Mouse (Mus musculus) left cerebral cortex, postnatal 25 days (tissue): ENCODE data around the gene Pfdn4. TPM values are rescaled to one million over a fixed set of nuclear protein-coding genes. Genes with fewer than 3 reads are reported as not detected.

ENCODE experiments used
- DNase-seq, 2 experiments: peaks; one replicate each; pipeline ENCODE4 v3.0.0; 2022; ENCODE audit warnings: low spot score in 2 of 2, mixed read lengths in 1 of 2
- intact Hi-C: fragments of 180-260 bp; cut with DNase I; formaldehyde crosslinking; loops from one replicate; pipeline ENCODE4 v1.15.1; 2025
- total RNA-seq, 2 experiments: library from RNA; stranded (reverse); gene quantifications; 2 replicates each; pipeline ENCODE4 v1.2.3; 2021

Pfdn4 gene
- total RNA-seq, 2 experiments from 2014 or later: 29.4 to 31.0 TPM

- intact Hi-C loops: loop anchor here (5.0 kb wide), 1 partner anchor 363 kb away; no protein-coding TSS in a partner anchor
- DNase-seq: no peak
Observed at GRCm38 (mm10) chr2:170494784-170495710, 1.2 kb upstream of the Pfdn4 start.

- intact Hi-C loops: loop anchor here (5.0 kb wide), 1 partner anchor 365 kb away; no protein-coding TSS in a partner anchor
- no peak for DNase-seq
Observed at GRCm38 (mm10) chr2:170497091-170497566, 901 bp downstream of the Pfdn4 start, which contains the start of gene Cyp24a1. TSS of gene Cyp24a1 (minus strand) at chr2:170497145.

GRCm38 (mm10) chr2:170498011-170498410, 1.8 kb downstream of the Pfdn4 start:
- intact Hi-C loops: loop anchor here (5.0 kb wide), 1 partner anchor 366 kb away; no protein-coding TSS in a partner anchor
- DNase-seq: no peak

GRCm38 (mm10) chr2:170503343-170503742, 7.1 kb downstream of the Pfdn4 start:
- intact Hi-C loops: no loop called here
- DNase-seq: no peak

GRCm38 (mm10) chr2:170503983-170504382, 7.8 kb downstream of the Pfdn4 start:
- DNase-seq: no peak
- intact Hi-C loops: no loop called here

- intact Hi-C loops: loop anchor here (1.0 to 5.0 kb wide), 4 partner anchors 56 to 405 kb away; no protein-coding TSS in a partner anchor
- peak; percentile 86 to 89 for DNase-seq
Observed at GRCm38 (mm10) chr2:170507734-170508133, 11.5 kb downstream of the Pfdn4 start.

- peak; percentile 93 for DNase-seq
- intact Hi-C loops: loop anchor here (5.0 kb wide), 2 partner anchors 392 to 407 kb away; no protein-coding TSS in a partner anchor
Observed at GRCm38 (mm10) chr2:170508821-170509220, 12.6 kb downstream of the Pfdn4 start.

- intact Hi-C loops: no loop called here
- peak; percentile 91 to 96 for DNase-seq
Observed at GRCm38 (mm10) chr2:170511073-170511891, 15.1 kb downstream of the Pfdn4 start.

- DNase-seq: no peak
- intact Hi-C loops: no loop called here
Observed at GRCm38 (mm10) chr2:170513756-170514155, 17.5 kb downstream of the Pfdn4 start.

- intact Hi-C loops: loop anchor here (1.0 to 5.0 kb wide), 3 partner anchors 76 to 1697 kb away; no protein-coding TSS in a partner anchor
- DNase-seq: peak; percentile 59 to 72
Observed at GRCm38 (mm10) chr2:170520321-170520971, 24.2 kb downstream of the Pfdn4 start.

GRCm38 (mm10) chr2:170526513-170526912, 30.3 kb downstream of the Pfdn4 start:
- no peak for DNase-seq
- intact Hi-C loops: no loop called here

GRCm38 (mm10) chr2:170528061-170528460, 31.8 kb downstream of the Pfdn4 start:
- no peak for DNase-seq
- intact Hi-C loops: no loop called here

GRCm38 (mm10) chr2:170529766-170530165, 33.5 kb downstream of the Pfdn4 start:
- DNase-seq: no peak
- intact Hi-C loops: no loop called here

- no peak for DNase-seq
- intact Hi-C loops: no loop called here
Observed at GRCm38 (mm10) chr2:170530256-170530655, 34.0 kb downstream of the Pfdn4 start.

- intact Hi-C loops: no loop called here
- no peak for DNase-seq
Observed at GRCm38 (mm10) chr2:170534116-170534802, 38.0 kb downstream of the Pfdn4 start.

GRCm38 (mm10) chr2:170534803-170535174, 38.6 kb downstream of the Pfdn4 start:
- DNase-seq: no peak
- intact Hi-C loops: no loop called here

GRCm38 (mm10) chr2:170535841-170536240, 39.6 kb downstream of the Pfdn4 start:
- intact Hi-C loops: no loop called here
- DNase-seq: no peak

- intact Hi-C loops: no loop called here
- peak; percentile 74 to 90 for DNase-seq
Observed at GRCm38 (mm10) chr2:170539211-170539610, 43.0 kb downstream of the Pfdn4 start.

GRCm38 (mm10) chr2:170543625-170544024, 47.4 kb downstream of the Pfdn4 start:
- intact Hi-C loops: no loop called here
- no peak for DNase-seq
